Mouse (Mus musculus) lung, embryonic 16.5 days (tissue): ENCODE results near the gene Dlgap3. TPM values are rescaled to one million over a fixed set of nuclear protein-coding genes. Genes with fewer than 3 reads are reported as not detected.

Experiments used
- ATAC-seq: fragments of 200-750 bp; cut with Nextera tagmentation; 2 replicates; pipeline ENCODE4 v1.8.0; 2017; ENCODE audit warnings: low read depth, mild to moderate bottlenecking, moderate library complexity
- H3K27ac ChIP-seq: fragments of 300-500 bp; sonication (generic); 2 replicates; pipeline ENCODE4 v1.5.1; 2014; ENCODE audit warnings: mild to moderate bottlenecking, control low read depth, low read length
- H3K27me3 ChIP-seq: fragments of 300-500 bp; sonication (generic); 2 replicates; pipeline ENCODE4 v1.6.1; 2014; ENCODE audit warnings: low read depth, low read length, mixed read lengths; ENCODE audit not compliant: control insufficient read depth, insufficient read depth
- H3K36me3 ChIP-seq: fragments of 300-500 bp; sonication (generic); 2 replicates; pipeline ENCODE4 v1.6.1; 2014; ENCODE audit warnings: low read length; ENCODE audit not compliant: control insufficient read depth, insufficient read depth
- H3K4me1 ChIP-seq: fragments of 300-500 bp; sonication (generic); replicated peaks from 2 replicates; pipeline ENCODE4 v1.6.1; 2014; ENCODE audit warnings: low read length, mixed read lengths; ENCODE audit not compliant: control insufficient read depth, insufficient read depth
- H3K4me2 ChIP-seq: fragments of 300-500 bp; sonication (generic); 2 replicates; pipeline ENCODE4 v1.6.1; 2014; ENCODE audit warnings: low read depth, low read length, control low read depth
- H3K4me3 ChIP-seq: fragments of 300-500 bp; sonication (generic); 2 replicates; pipeline ENCODE4 v1.5.1; 2014; ENCODE audit warnings: mild to moderate bottlenecking, low read length, control low read depth
- H3K9ac ChIP-seq: fragments of 300-500 bp; sonication (generic); 2 replicates; pipeline ENCODE4 v1.6.1; 2014; ENCODE audit warnings: low read length, control low read depth
- H3K9me3 ChIP-seq: fragments of 300-500 bp; sonication (generic); 2 replicates; pipeline ENCODE4 v1.6.1; 2016; ENCODE audit warnings: low read length; ENCODE audit not compliant: control insufficient read depth
- WGBS: fragments of 180-500 bp; shearing (Covaris S2); extraction: QIAGEN DNeasy Blood & Tissue Kit; methylation state at CpG from one replicate; pipeline ENCODE4 v1.1.7; 2014; 5-methylcytosine and 5-hydroxymethylcytosine counted together
- polyA plus RNA-seq: library from polyadenylated mRNA; unstranded; fragments of >200 nt; fragmentation: Nextera tagmentation; extraction: Ambion mirVana; gene quantifications from 2 replicates; pipeline ENCODE4 v1.2.1, GENCODE M21; 2015

Gene Dlgap3
- polyA plus RNA-seq, 1 experiment from 2014 or later = 0.38 TPM

- Histone ChIP-seq H3K4me1 (no peaks in the 10 kb centered on the region), H3K9ac (no peak overlapping the region), H3K27ac (no peak overlapping the region), H3K36me3 (no peaks in the 10 kb centered on the region), H3K4me2 (no peak overlapping the region), H3K4me3 (no peak overlapping the region), H3K9me3 (no peaks in the 10 kb centered on the region), H3K27me3 (no peaks in the 10 kb centered on the region)
- WGBS = 58% methylated on average over 13 of the region's 13 CpGs
- no peak for ATAC-seq
Measured at GRCm38 (mm10) chr4:127200769-127201617, 32.0 kb downstream of the Dlgap3 start.

- Histone ChIP-seq H3K27ac (no peak overlapping the region), H3K9ac (no peak overlapping the region), H3K9me3 (no peaks in the 10 kb centered on the region), H3K4me2 (no peak overlapping the region), H3K27me3 (no peaks in the 10 kb centered on the region), H3K4me1 (no peaks in the 10 kb centered on the region), H3K4me3 (no peak overlapping the region), H3K36me3 (no peaks in the 10 kb centered on the region)
- no peak for ATAC-seq
- 56% methylated on average over 1 of the region's 1 CpGs for WGBS
Measured at GRCm38 (mm10) chr4:127203081-127203480, 34.1 kb downstream of the Dlgap3 start.

- 78% methylated on average over 9 of the region's 9 CpGs for WGBS
Measured at GRCm38 (mm10) chr4:127211318-127211717, 42.3 kb downstream of the Dlgap3 start.

GRCm38 (mm10) chr4:127214510-127214909 lies 45.5 kb downstream of the Dlgap3 start:
- WGBS = 20% methylated on average over 24 of the region's 28 CpGs
- H3K4me1 ChIP-seq = no peaks in the 10 kb centered on the region
- ATAC-seq = no peak; the same call in 1 of the 2 replicates
- H3K4me2 ChIP-seq = no peak overlapping the region
- H3K4me3 ChIP-seq = no peak overlapping the region
- H3K27ac ChIP-seq = no peak overlapping the region
- no peaks in the 10 kb centered on the region for H3K36me3 ChIP-seq
- H3K27me3 ChIP-seq = peaks cover 18% of the 10 kb centered on the region
- H3K9me3 ChIP-seq = no peaks in the 10 kb centered on the region
- H3K9ac ChIP-seq = no peak overlapping the region

More at GRCm38 (mm10) chr4:127211318-127211717, 42.3 kb downstream of the Dlgap3 start:
- Histone ChIP-seq H3K27ac (no peak overlapping the region), H3K27me3 (peaks cover 18% of the 10 kb centered on the region), H3K4me2 (no peak overlapping the region), H3K9ac (no peak overlapping the region), H3K9me3 (no peaks in the 10 kb centered on the region), H3K4me1 (no peaks in the 10 kb centered on the region), H3K36me3 (no peaks in the 10 kb centered on the region), H3K4me3 (no peak overlapping the region)
- no peak for ATAC-seq

GRCm38 (mm10) chr4:127215103-127215502 lies 46.1 kb downstream of the Dlgap3 start:
- peaks cover 18% of the 10 kb centered on the region for H3K27me3 ChIP-seq
- no peak overlapping the region for H3K4me2 ChIP-seq
- no peak overlapping the region for H3K9ac ChIP-seq
- no peak overlapping the region for H3K27ac ChIP-seq
- no peaks in the 10 kb centered on the region for H3K9me3 ChIP-seq
- H3K4me1 ChIP-seq = no peaks in the 10 kb centered on the region
- 42% methylated on average over 11 of the region's 11 CpGs for WGBS
- no peak overlapping the region for H3K4me3 ChIP-seq
- no peak for ATAC-seq
- H3K36me3 ChIP-seq = no peaks in the 10 kb centered on the region

- Histone ChIP-seq H3K36me3 (no peaks in the 10 kb centered on the region), H3K4me3 (no peak overlapping the region), H3K9ac (no peak overlapping the region), H3K9me3 (no peaks in the 10 kb centered on the region), H3K27ac (no peak overlapping the region), H3K4me1 (no peaks in the 10 kb centered on the region), H3K27me3 (peaks cover 18% of the 10 kb centered on the region), H3K4me2 (no peak overlapping the region)
- ATAC-seq = no peak
- 41% methylated on average over 6 of the region's 9 CpGs for WGBS
Measured at GRCm38 (mm10) chr4:127215799-127216198, 46.8 kb downstream of the Dlgap3 start.

GRCm38 (mm10) chr4:127216251-127216651 lies 47.2 kb downstream of the Dlgap3 start:
- no peaks in the 10 kb centered on the region for H3K4me1 ChIP-seq
- no peaks in the 10 kb centered on the region for H3K36me3 ChIP-seq
- H3K9ac ChIP-seq = no peak overlapping the region
- H3K27ac ChIP-seq = no peak overlapping the region
- H3K4me2 ChIP-seq = no peak overlapping the region
- 70% methylated on average over 4 of the region's 4 CpGs for WGBS
- ATAC-seq = no peak
- no peaks in the 10 kb centered on the region for H3K9me3 ChIP-seq
- peaks cover 18% of the 10 kb centered on the region for H3K27me3 ChIP-seq
- H3K4me3 ChIP-seq = no peak overlapping the region

GRCm38 (mm10) chr4:127217048-127217447 lies 48.0 kb downstream of the Dlgap3 start:
- Histone ChIP-seq H3K27ac (no peak overlapping the region), H3K9me3 (no peaks in the 10 kb centered on the region), H3K4me3 (no peak overlapping the region), H3K36me3 (no peaks in the 10 kb centered on the region), H3K9ac (no peak overlapping the region), H3K4me1 (no peaks in the 10 kb centered on the region), H3K4me2 (no peak overlapping the region), H3K27me3 (peaks cover 18% of the 10 kb centered on the region)
- no peak for ATAC-seq
- 70% methylated on average over 11 of the region's 11 CpGs for WGBS

GRCm38 (mm10) chr4:127223291-127223690 lies 54.3 kb downstream of the Dlgap3 start:
- ATAC-seq = no peak
- 27% methylated on average over 10 of the region's 10 CpGs for WGBS
- Histone ChIP-seq H3K4me2 (no peak overlapping the region), H3K4me3 (no peak overlapping the region), H3K4me1 (no peaks in the 10 kb centered on the region), H3K36me3 (no peaks in the 10 kb centered on the region), H3K27me3 (peaks cover 35% of the 10 kb centered on the region), H3K27ac (no peak overlapping the region), H3K9ac (no peak overlapping the region), H3K9me3 (no peaks in the 10 kb centered on the region)
